Mouse (Mus musculus) ES-E14 (cell line): ENCODE results near the gene A730061H03Rik.

Experiments used
- CHD2 ChIP-seq: IDR thresholded peaks from 2 replicates; pipeline ENCODE4 v1.6.1; 2014; ENCODE audit warnings: mild to moderate bottlenecking, low read depth, low read length, inconsistent platforms
- HCFC1 ChIP-seq: IDR thresholded peaks from 2 replicates; pipeline ENCODE4 v1.6.1; 2012; ENCODE audit warnings: low read length, inconsistent platforms, borderline replicate concordance; ENCODE audit not compliant: insufficient read depth
- MAFK ChIP-seq: IDR thresholded peaks from 2 replicates; pipeline ENCODE4 v1.6.1; 2014; ENCODE audit warnings: mild to moderate bottlenecking, low read depth, low read length, inconsistent platforms; ENCODE audit not compliant: insufficient read depth
- ZC3H11A ChIP-seq: IDR thresholded peaks from 2 replicates; pipeline ENCODE4 v1.6.1; 2012; ENCODE audit warnings: low read depth, mild to moderate bottlenecking, inconsistent platforms, low read length, borderline replicate concordance
- ZNF384 ChIP-seq: IDR thresholded peaks from 2 replicates; pipeline ENCODE4 v1.6.1; 2012; ENCODE audit warnings: low read depth, low read length, inconsistent platforms

DNA sequence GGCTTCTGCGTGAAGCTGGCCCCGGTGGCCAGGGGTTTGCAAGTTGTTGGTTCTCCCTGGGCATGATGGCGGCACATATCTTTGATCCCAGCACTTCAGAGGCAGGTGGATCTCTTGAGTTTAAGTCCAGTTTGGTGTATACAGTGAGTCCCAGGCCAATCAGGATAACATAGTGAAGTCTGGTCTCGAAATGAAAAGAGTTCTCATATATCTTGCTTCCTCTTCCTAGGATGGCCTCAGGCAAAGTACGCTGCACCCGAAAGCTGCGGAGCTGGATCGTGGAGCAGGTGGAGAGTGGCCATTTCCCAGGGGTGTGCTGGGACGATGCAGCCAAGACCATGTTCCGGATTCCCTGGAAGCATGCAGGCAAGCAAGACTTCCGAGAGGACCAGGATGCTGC is 44.6 kb upstream of the A730061H03Rik start:
- TF ChIP-seq ZNF384, result no peak
- TF ChIP-seq CHD2, result no peak
- TF ChIP-seq MAFK, result no peak
- no peak for TF ChIP-seq HCFC1
- no peak for TF ChIP-seq ZC3H11A
